Mouse (Mus musculus) urinary bladder, postnatal 14 days (tissue): ENCODE results near the gene Atrip.

Source experiments
- DNase-seq: peaks from one replicate; pipeline ENCODE4 v3.0.0; 2021; ENCODE audit warnings: low spot score

The Atrip gene

GRCm38 (mm10) chr9:109073661-109074573 lies at the start of gene Atrip:
Gene Atrip, minus strand, starts transcription at chr9:109074124.
- peak; percentile 91 for DNase-seq

GRCm38 (mm10) chr9:109123266-109123665 lies 49.3 kb upstream of the Atrip start:
- peak; percentile 23 for DNase-seq

- peak; percentile 32 for DNase-seq
Observed at GRCm38 (mm10) chr9:109122553-109123085, 48.7 kb upstream of the Atrip start.

GRCm38 (mm10) chr9:109120956-109121355 lies 47.0 kb upstream of the Atrip start:
- no peak for DNase-seq

GRCm38 (mm10) chr9:109119571-109119970 lies 45.6 kb upstream of the Atrip start:
- DNase-seq, result peak; percentile 43

GRCm38 (mm10) chr9:109118106-109118505 lies 44.2 kb upstream of the Atrip start:
- peak; percentile 6 for DNase-seq

- DNase-seq, result no peak
Observed at GRCm38 (mm10) chr9:109116205-109116604, 42.3 kb upstream of the Atrip start.

- DNase-seq, result peak; percentile 2
Observed at GRCm38 (mm10) chr9:109114871-109115270, 40.9 kb upstream of the Atrip start.

- no peak for DNase-seq
Observed at GRCm38 (mm10) chr9:109114276-109114675, 40.4 kb upstream of the Atrip start.

- DNase-seq, result no peak
Observed at GRCm38 (mm10) chr9:109113331-109113730, 39.4 kb upstream of the Atrip start.

- DNase-seq, result no peak
Observed at GRCm38 (mm10) chr9:109111591-109111990, 37.7 kb upstream of the Atrip start.

GRCm38 (mm10) chr9:109111101-109111500 lies 37.2 kb upstream of the Atrip start:
- no peak for DNase-seq

- DNase-seq, result no peak
Observed at GRCm38 (mm10) chr9:109110240-109110639, 36.3 kb upstream of the Atrip start.

- DNase-seq, result no peak
Observed at GRCm38 (mm10) chr9:109107341-109107740, 33.4 kb upstream of the Atrip start.

- no peak for DNase-seq
Observed at GRCm38 (mm10) chr9:109105648-109106047, 31.7 kb upstream of the Atrip start.

GRCm38 (mm10) chr9:109105011-109105410 lies 31.1 kb upstream of the Atrip start:
- DNase-seq, result no peak

GRCm38 (mm10) chr9:109104083-109104482 lies 30.2 kb upstream of the Atrip start:
- DNase-seq, result no peak

- no peak for DNase-seq
Observed at GRCm38 (mm10) chr9:109103250-109103649, 29.3 kb upstream of the Atrip start.

- DNase-seq, result no peak
Observed at GRCm38 (mm10) chr9:109102541-109102940, 28.6 kb upstream of the Atrip start.

GRCm38 (mm10) chr9:109101933-109102445 lies 28.1 kb upstream of the Atrip start:
- no peak for DNase-seq

- no peak for DNase-seq
Observed at GRCm38 (mm10) chr9:109100307-109100928, 26.5 kb upstream of the Atrip start.

GRCm38 (mm10) chr9:109098969-109099368 lies 25.0 kb upstream of the Atrip start:
- DNase-seq, result peak; percentile 66

- DNase-seq, result no peak
Observed at GRCm38 (mm10) chr9:109098366-109098765, 24.4 kb upstream of the Atrip start.
